Mouse (Mus musculus) midbrain, embryonic 14.5 days (tissue): Measurements from ENCODE around the gene Slc44a4. TPM values are rescaled to one million over a fixed set of nuclear protein-coding genes. Genes with fewer than 3 reads are reported as not detected.

Experiments
- ATAC-seq: fragments of 200-750 bp; cut with Nextera tagmentation; 2 replicates; pipeline ENCODE4 v1.8.0; 2017; ENCODE audit warnings: moderate number of reproducible peaks, moderate library complexity; ENCODE audit not compliant: low FRiP score, low TSS enrichment
- DNase-seq: peaks from one replicate; pipeline ENCODE4 v3.0.0-alpha.2; 2015
- H3K27ac ChIP-seq: fragments of 300-500 bp; sonication (generic); replicated peaks from 2 replicates; pipeline ENCODE4 v1.5.1; 2014; ENCODE audit warnings: mild to moderate bottlenecking, low read depth, low read length, moderate library complexity
- H3K27me3 ChIP-seq: fragments of 300-500 bp; sonication (generic); 2 replicates; pipeline ENCODE4 v1.6.1; 2014; ENCODE audit warnings: low read length, control low read depth, mixed read lengths; ENCODE audit not compliant: control insufficient read depth, insufficient read depth
- H3K36me3 ChIP-seq: fragments of 300-500 bp; sonication (generic); 2 replicates; pipeline ENCODE4 v1.6.1; 2014; ENCODE audit warnings: low read length, control low read depth; ENCODE audit not compliant: control insufficient read depth, insufficient read depth
- H3K4me1 ChIP-seq: fragments of 300-500 bp; sonication (generic); 2 replicates; pipeline ENCODE4 v1.6.1; 2014; ENCODE audit warnings: mild to moderate bottlenecking, antibody characterized with exemption, low read length, control low read depth; ENCODE audit not compliant: control insufficient read depth, insufficient read depth
- H3K4me2 ChIP-seq: fragments of 300-500 bp; sonication (generic); 2 replicates; pipeline ENCODE4 v1.6.1; 2014; ENCODE audit warnings: mild to moderate bottlenecking, low read length, moderate library complexity
- H3K4me3 ChIP-seq: fragments of 300-500 bp; sonication (generic); replicated peaks from 2 replicates; pipeline ENCODE4 v1.5.1; 2014; ENCODE audit warnings: low read depth, low read length
- H3K9ac ChIP-seq: fragments of 300-500 bp; sonication (generic); replicated peaks from 2 replicates; pipeline ENCODE4 v1.6.1; 2014; ENCODE audit warnings: mild to moderate bottlenecking, low read length, moderate library complexity
- H3K9me3 ChIP-seq: fragments of 300-500 bp; sonication (generic); 2 replicates; pipeline ENCODE4 v1.6.1; 2016; ENCODE audit warnings: low read length, control low read depth, mixed read lengths; ENCODE audit not compliant: control insufficient read depth
- WGBS: fragments of 180-500 bp; shearing (Covaris S2); extraction: QIAGEN DNeasy Blood & Tissue Kit; methylation state at CpG from one replicate; pipeline ENCODE4 v1.1.7; 2014; 5-methylcytosine and 5-hydroxymethylcytosine counted together
- polyA plus RNA-seq: library from polyadenylated mRNA; unstranded; fragments of >200 nt; fragmentation: Nextera tagmentation; extraction: Ambion mirVana; gene quantifications from 2 replicates; pipeline ENCODE4 v1.2.1, GENCODE M21; 2014

Gene Slc44a4
- not detected in 2 replicates for polyA plus RNA-seq

- ATAC-seq (no peak), DNase-seq (no peak)
- Histone ChIP-seq H3K4me1 (no peaks in the 10 kb centered on the region), H3K9me3 (no peaks in the 10 kb centered on the region), H3K27me3 (no peaks in the 10 kb centered on the region), H3K4me3 (no peak within 1 kb of the TSS), H3K27ac (no peak within 1 kb of the TSS), H3K36me3 (peaks cover 51% of the 10 kb centered on the region), H3K4me2 (no peak within 1 kb of the TSS), H3K9ac (no peak within 1 kb of the TSS)
- 41% methylated on average over 18 of the region's 18 CpGs for WGBS
Measured at GRCm38 (mm10) chr17:34913930-34914665, at the start of gene Slc44a4. Slc44a4 (plus strand) TSS chr17:34914466.

- no peak overlapping the region for H3K4me3 ChIP-seq
- no peak overlapping the region for H3K27ac ChIP-seq
- no peak overlapping the region for H3K9ac ChIP-seq
- H3K9me3 ChIP-seq, result no peaks in the 10 kb centered on the region
- H3K36me3 ChIP-seq, result no peaks in the 10 kb centered on the region
- H3K4me2 ChIP-seq, result no peak overlapping the region
- no peaks in the 10 kb centered on the region for H3K4me1 ChIP-seq
- DNase-seq, result no peak
- no peak for ATAC-seq
- 70% methylated on average over 7 of the region's 7 CpGs for WGBS
- H3K27me3 ChIP-seq, result no peaks in the 10 kb centered on the region
Measured at GRCm38 (mm10) chr17:34865981-34866380, 48.3 kb upstream of the Slc44a4 start.

- Histone ChIP-seq H3K4me3 (no peak overlapping the region), H3K9ac (no peak overlapping the region), H3K4me2 (no peak overlapping the region), H3K9me3 (no peaks in the 10 kb centered on the region), H3K36me3 (no peaks in the 10 kb centered on the region), H3K27me3 (no peaks in the 10 kb centered on the region), H3K27ac (no peak overlapping the region), H3K4me1 (no peaks in the 10 kb centered on the region)
- no peak for DNase-seq
- WGBS, result 93% methylated on average over 6 of the region's 6 CpGs
- no peak for ATAC-seq
Measured at GRCm38 (mm10) chr17:34874321-34874720, 39.9 kb upstream of the Slc44a4 start.

GRCm38 (mm10) chr17:34879336-34879879 is 34.9 kb upstream of the Slc44a4 start, which contains the start of gene Zbtb12:
Zbtb12 (plus strand) TSS chr17:34879483.
- H3K4me2 ChIP-seq, result no peak within 1 kb of the TSS
- no peaks in the 10 kb centered on the region for H3K27me3 ChIP-seq
- no peak within 1 kb of the TSS for H3K4me3 ChIP-seq
- H3K27ac ChIP-seq, result no peak within 1 kb of the TSS
- H3K4me1 ChIP-seq, result no peaks in the 10 kb centered on the region
- no peaks in the 10 kb centered on the region for H3K9me3 ChIP-seq
- DNase-seq, result no peak
- H3K9ac ChIP-seq, result no peak within 1 kb of the TSS
- ATAC-seq, result no peak
- H3K36me3 ChIP-seq, result no peaks in the 10 kb centered on the region
- WGBS, result 72% methylated on average over 11 of the region's 11 CpGs

GRCm38 (mm10) chr17:34881166-34881565 is 33.1 kb upstream of the Slc44a4 start:
- H3K27ac ChIP-seq, result no peak overlapping the region
- DNase-seq, result no peak
- H3K9ac ChIP-seq, result no peak overlapping the region
- H3K9me3 ChIP-seq, result no peaks in the 10 kb centered on the region
- no peak overlapping the region for H3K4me3 ChIP-seq
- ATAC-seq, result no peak
- no peak overlapping the region for H3K4me2 ChIP-seq
- no peaks in the 10 kb centered on the region for H3K36me3 ChIP-seq
- H3K4me1 ChIP-seq, result no peaks in the 10 kb centered on the region
- no peaks in the 10 kb centered on the region for H3K27me3 ChIP-seq

- DNase-seq, result no peak
- no peak within 1 kb of the TSS for H3K4me2 ChIP-seq
- WGBS, result 5% methylated on average over 15 of the region's 15 CpGs
- no peaks in the 10 kb centered on the region for H3K4me1 ChIP-seq
- no peaks in the 10 kb centered on the region for H3K36me3 ChIP-seq
- no peaks in the 10 kb centered on the region for H3K9me3 ChIP-seq
- no peak for ATAC-seq
- no peak within 1 kb of the TSS for H3K9ac ChIP-seq
- H3K27me3 ChIP-seq, result no peaks in the 10 kb centered on the region
- no peak within 1 kb of the TSS for H3K27ac ChIP-seq
- no peak within 1 kb of the TSS for H3K4me3 ChIP-seq
Measured at GRCm38 (mm10) chr17:34881683-34882310, 32.5 kb upstream of the Slc44a4 start, which contains the start of gene Gm20547. Gm20547 (minus strand) TSS chr17:34882042.

GRCm38 (mm10) chr17:34883332-34883731 is 30.9 kb upstream of the Slc44a4 start:
- DNase-seq (no peak), ATAC-seq (no peak)
- no peaks in the 10 kb centered on the region for H3K27me3 ChIP-seq
- no peak overlapping the region for H3K4me2 ChIP-seq
- H3K9ac ChIP-seq, result no peak overlapping the region
- 74% methylated on average over 3 of the region's 3 CpGs for WGBS
- no peaks in the 10 kb centered on the region for H3K4me1 ChIP-seq
- no peaks in the 10 kb centered on the region for H3K36me3 ChIP-seq
- H3K27ac ChIP-seq, result no peak overlapping the region
- H3K9me3 ChIP-seq, result no peaks in the 10 kb centered on the region
- H3K4me3 ChIP-seq, result no peak overlapping the region

- no peak overlapping the region for H3K4me2 ChIP-seq
- DNase-seq (no peak), ATAC-seq (no peak)
- no peaks in the 10 kb centered on the region for H3K27me3 ChIP-seq
- H3K36me3 ChIP-seq, result no peaks in the 10 kb centered on the region
- no peaks in the 10 kb centered on the region for H3K9me3 ChIP-seq
- H3K4me1 ChIP-seq, result no peaks in the 10 kb centered on the region
- 91% methylated on average over 6 of the region's 6 CpGs for WGBS
- H3K9ac ChIP-seq, result no peak overlapping the region
- no peak overlapping the region for H3K4me3 ChIP-seq
- H3K27ac ChIP-seq, result no peak overlapping the region
Measured at GRCm38 (mm10) chr17:34884704-34885103, 29.6 kb upstream of the Slc44a4 start.
